Mouse (Mus musculus): ENCODE data around the gene Add1. TPM values are rescaled to one million over a fixed set of nuclear protein-coding genes. Genes with fewer than 3 reads are reported as not detected.
"Not testable (repeated sequence)": the region's sequence is repeated elsewhere in the genome, so short reads cannot be mapped to it uniquely, and the experiment has no call there.

Gene Add1
- total RNA-seq, 1 experiment from 2014 or later: 418 TPM

DNA sequence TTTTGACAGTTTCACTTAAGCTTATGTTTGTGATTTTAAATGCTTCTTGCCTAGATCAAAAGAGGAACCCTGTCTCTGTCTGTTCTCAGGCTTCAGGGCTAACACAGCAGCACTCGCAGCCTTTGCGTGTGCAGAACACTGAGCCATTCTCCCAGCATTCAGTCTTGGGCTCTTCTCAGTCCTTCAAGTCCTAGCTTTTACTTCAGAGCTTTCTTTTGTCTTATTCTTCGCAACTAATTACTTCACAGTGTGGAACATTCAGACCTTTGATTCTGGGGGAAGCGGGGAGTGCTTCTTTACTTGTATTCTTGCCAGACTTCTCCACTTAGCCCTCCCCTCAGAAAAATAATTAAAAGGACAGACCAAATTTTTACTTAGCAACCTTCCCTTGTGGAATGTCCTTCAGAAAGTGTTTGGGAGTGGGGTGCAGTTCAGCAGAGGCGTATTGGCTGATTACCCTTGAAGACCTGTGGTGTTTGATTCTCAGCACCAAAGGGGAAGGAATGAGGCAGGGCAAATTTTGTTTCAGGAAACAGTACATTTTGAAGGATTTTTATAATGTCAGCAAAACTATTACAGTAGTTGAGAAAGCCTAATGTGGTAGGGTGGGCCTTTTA is 18.0 kb downstream of the Add1 start:
- no peak for ATAC-seq (ENCODE audit: extremely low read depth, insufficient number of reproducible peaks, low FRiP score, poor library complexity, severe bottlenecking)

DNA sequence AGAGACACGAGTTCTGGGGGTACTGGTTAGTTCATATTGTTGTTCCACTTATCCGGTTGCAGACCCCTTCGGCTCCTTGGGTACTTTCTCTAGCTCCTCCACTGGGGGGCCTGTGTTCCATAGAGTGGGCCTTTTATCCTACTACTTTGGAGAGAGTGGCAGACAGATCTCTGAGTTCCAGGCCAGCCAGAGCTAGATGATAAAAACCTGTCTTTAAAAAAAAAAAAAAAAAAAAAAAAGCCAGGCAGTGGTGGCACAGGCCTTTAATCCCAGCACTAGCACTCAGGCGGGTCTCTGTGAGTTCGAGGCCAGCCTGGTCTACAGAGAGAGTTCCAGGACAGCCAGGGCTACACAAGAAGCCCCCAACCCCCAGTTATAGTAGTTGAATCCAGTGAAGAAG is 18.8 kb downstream of the Add1 start:
- not testable (repeated sequence) for ATAC-seq (ENCODE audit: extremely low read depth, insufficient number of reproducible peaks, low FRiP score, poor library complexity, severe bottlenecking)

DNA sequence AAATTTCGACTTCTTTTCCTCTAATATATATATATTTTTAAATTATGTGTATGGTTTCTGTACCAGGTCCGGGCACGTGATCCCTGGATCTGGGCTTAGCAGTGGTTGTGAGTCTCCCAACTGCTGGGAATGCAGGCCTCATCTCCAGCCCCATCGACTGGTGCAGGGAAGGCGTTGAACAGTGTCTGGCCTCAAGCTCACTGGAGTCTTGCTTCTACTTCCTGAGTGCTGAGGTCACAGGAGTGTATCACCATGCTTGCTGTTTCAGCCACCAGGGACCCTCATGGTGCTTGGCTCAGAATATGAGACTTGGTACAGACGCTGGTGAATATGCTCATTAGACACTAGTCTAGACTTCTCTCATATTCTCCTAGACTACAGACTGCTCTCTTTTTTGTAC is 19.2 kb downstream of the Add1 start:
- ATAC-seq (ENCODE audit: extremely low read depth, insufficient number of reproducible peaks, low FRiP score, poor library complexity, severe bottlenecking): no peak

DNA sequence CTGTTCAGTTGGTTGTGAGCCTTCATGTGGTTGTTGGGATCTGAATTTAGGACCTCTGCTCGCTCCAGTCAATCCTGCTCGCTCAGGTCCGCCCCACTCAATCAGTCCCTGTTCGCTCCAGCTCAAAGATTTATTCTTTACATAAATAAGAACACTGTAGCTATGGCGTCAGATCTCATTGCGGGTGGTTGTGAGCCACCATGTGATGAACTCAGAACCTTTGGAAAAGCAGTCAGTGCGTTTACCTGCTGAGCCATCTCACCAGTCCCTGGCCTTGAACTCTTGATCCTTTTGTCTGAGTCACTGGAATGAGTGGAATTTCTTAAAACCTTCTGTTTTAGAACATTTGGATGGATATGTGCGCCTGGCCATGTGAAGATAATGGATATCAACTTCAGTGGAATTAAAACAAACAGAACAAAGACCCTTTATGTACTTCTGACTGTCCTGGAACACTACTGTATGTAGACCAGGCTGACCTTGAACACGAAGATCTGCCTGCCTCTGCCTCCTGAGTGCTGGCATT is 19.8 kb downstream of the Add1 start:
- ATAC-seq (ENCODE audit: extremely low read depth, insufficient number of reproducible peaks, low FRiP score, poor library complexity, severe bottlenecking): no peak

DNA sequence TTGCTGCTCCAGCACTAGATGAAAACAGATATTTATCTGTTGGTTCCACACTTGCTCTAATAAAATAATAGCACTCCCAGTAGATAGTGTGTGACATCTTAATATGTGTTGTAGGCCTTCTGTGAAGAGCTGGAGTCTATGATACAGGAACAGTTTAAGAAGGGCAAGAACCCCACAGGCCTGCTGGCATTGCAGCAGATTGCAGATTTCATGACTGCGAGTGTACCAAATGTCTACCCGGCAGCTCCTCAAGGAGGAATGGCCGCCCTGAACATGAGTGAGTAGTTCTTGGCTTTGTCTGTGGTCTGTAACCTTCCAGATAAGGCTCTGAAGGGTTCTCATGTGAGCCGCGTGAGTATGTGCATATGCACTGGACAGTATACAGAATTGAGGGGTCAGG is 31.1 kb downstream of the Add1 start:
- no peak for ATAC-seq (ENCODE audit: extremely low read depth, insufficient number of reproducible peaks, low FRiP score, poor library complexity, severe bottlenecking)

DNA sequence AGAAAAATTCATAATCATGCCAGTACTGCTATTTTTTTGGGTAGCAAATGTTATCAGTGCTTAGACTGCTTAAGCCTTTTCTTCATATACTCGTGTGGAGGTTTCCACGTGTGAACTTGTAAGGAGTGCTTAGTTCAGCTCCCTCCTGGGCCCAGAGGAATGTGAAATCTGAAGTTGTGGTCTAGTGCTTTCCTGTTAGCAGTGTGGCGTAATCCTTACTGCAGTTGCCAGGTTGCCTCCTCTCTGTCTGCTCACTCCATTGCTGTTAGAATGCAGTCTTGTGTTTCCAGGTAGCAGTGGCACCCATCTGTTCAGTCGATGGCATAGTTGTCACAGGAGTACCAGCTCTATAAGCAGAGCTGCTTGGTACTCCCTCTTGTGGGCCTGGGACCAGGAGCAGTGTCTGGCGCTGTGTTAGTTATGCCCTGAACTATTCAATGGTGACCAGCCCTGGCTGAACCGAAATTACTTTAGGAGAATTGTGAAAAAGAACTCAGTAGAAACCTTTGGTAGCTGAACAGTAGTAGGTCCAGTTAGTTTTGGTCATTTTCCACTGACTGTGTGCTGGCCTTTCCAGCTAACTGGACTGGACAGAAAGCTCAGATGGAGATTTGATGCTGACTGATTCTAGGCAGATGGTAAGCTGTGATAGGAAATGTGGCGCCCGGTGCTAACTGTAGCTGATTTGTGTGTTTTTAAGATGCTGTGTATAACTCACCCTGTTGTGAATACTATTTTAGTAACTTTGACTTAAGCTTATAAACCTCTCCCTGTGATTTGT is 33.8 kb downstream of the Add1 start:
- 0 out of 2 replicates have a peak, but pooled peaks have one; percentile 13 for ATAC-seq (ENCODE audit: extremely low read depth, insufficient number of reproducible peaks, low FRiP score, poor library complexity, severe bottlenecking)

DNA sequence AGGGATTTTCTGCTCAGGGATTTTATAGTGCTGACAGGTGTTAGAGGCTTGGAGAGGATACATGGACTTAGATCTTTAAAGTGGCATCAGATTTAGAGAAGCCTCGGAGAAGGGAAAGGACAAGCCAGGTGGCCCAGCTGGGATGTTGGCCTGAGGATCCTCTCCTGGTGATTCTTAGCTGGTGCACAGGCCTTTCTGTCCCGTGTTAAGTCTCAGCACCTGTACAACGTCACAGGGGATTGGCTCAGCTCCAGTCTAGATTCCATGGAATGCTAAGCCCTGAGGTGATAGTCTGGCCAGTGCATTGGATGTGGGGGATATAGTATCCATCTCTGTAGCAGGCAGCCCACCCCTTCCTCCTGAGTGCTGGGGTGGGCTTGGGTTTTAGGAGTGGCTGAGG is 34.8 kb downstream of the Add1 start:
- ATAC-seq (ENCODE audit: extremely low read depth, insufficient number of reproducible peaks, low FRiP score, poor library complexity, severe bottlenecking): no peak

DNA sequence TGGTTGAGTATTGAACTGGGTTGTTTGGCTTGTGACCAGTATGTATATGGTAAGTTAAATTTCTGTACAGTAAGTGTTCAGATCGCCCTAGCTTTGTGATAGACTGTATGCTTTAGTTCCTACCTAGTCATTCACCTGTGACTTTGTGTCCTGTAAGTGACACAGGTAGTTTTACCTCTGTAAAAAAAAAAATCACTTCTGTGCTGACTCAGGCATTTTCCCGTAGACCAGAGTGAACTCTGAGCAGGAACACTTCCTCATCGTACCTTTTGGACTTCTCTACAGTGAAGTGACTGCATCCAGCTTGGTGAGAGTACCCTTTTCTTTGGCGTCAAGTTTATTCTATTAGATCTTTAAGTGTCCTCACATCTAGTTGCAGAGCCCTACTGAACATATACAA is 36.5 kb downstream of the Add1 start:
- no peak for ATAC-seq (ENCODE audit: extremely low read depth, insufficient number of reproducible peaks, low FRiP score, poor library complexity, severe bottlenecking)

DNA sequence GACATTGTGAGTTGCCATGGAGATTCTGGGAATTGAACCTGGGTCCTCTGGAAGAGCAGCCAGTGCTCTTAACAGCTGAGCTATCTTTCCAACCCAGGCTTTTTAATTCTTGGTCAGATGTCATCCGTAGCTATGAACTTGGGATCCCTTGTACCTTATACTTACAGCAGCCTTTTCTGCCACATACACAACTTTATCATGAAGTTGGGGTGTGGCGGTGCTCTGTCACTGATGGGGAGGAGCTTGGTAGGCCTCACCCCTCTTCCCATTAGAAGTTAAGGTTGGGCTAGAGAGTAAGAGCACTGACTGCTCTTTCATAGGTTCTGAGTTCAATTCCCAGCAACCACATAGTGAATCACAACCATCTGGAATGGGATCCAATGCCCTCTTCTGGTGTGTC is 59.5 kb downstream of the Add1 start:
- no peak for ATAC-seq (ENCODE audit: extremely low read depth, insufficient number of reproducible peaks, low FRiP score, poor library complexity, severe bottlenecking)

DNA sequence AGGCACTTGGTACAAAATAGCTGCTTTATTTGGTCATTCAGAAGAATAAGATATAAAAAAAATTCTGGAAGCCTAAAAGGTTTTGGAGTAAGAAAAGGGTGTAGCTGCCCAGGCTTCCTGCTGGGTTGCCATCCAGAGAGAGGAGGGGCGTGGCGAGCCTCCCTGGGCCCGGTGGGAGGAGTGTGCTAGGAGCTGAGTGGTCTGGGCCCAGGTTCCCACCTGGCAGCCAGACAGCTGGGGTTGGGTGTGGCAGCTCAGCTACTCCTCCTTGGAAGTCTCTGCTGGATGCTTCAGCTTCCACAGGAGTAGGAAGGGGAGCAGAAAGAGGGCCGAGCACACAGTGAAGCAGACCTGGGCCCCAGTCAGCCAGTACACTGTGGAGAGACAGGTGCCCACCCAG is 60.2 kb downstream of the Add1 start:
- no peak for ATAC-seq (ENCODE audit: extremely low read depth, insufficient number of reproducible peaks, low FRiP score, poor library complexity, severe bottlenecking)

DNA sequence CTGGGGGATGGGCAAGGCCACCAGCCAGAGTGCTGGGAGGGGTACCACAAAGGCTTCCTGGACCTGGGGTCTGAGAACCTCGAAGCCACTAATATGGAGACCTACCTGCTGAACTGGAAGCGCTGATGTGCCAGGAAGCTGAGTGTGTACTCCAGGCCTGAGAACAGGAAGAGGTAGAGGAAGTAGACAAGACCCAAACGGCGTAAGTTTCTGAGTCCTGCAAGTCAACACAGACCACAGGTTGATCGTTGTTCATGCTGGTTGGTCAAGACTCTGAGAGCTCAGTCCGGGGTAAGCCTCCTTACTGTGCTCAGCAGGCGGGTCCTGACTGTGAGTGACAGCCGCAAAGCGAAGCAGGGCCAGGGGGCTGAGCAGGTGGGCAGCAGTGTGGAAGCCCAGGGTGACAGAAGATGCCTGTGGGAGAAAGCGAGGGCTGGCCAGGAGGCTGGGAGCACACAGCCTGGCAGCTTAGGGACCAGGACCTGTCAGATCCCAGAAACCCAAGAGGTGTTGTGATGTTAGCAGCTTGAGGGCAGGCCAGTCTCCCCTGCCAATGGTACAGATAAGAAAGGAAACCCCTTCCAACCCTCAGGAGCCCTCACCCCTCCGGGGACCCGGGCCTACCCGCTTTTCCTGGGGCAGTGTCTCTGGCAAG is 61.4 kb downstream of the Add1 start:
- ATAC-seq (ENCODE audit: extremely low read depth, insufficient number of reproducible peaks, low FRiP score, poor library complexity, severe bottlenecking): peak; percentile 45

DNA sequence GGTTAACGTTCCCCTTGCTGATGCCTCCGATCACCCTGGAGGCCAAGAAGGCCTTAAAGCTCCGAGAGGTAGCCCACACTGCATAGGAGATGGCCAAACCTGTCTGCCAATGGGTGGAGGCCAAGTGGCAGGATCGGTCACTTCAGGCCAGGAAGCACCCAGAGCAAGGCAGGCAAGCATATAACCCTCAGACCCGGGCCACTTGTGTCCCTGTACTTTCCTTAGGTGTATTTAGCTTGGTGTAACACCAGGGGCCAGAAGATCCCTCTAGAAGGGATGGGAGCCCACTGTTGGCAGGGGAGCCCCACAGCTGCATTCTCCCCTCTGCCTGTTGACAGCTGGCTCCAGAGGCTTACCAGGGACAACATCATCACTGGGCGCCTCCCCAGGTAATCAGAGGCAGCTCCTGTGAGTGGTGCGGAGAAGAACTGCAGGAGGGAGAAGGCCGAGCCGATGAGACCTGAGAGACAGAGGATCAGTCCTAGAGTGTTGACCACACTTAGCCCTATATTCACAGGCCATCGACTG is 62.3 kb downstream of the Add1 start:
- no peak for ATAC-seq (ENCODE audit: extremely low read depth, insufficient number of reproducible peaks, low FRiP score, poor library complexity, severe bottlenecking)

DNA sequence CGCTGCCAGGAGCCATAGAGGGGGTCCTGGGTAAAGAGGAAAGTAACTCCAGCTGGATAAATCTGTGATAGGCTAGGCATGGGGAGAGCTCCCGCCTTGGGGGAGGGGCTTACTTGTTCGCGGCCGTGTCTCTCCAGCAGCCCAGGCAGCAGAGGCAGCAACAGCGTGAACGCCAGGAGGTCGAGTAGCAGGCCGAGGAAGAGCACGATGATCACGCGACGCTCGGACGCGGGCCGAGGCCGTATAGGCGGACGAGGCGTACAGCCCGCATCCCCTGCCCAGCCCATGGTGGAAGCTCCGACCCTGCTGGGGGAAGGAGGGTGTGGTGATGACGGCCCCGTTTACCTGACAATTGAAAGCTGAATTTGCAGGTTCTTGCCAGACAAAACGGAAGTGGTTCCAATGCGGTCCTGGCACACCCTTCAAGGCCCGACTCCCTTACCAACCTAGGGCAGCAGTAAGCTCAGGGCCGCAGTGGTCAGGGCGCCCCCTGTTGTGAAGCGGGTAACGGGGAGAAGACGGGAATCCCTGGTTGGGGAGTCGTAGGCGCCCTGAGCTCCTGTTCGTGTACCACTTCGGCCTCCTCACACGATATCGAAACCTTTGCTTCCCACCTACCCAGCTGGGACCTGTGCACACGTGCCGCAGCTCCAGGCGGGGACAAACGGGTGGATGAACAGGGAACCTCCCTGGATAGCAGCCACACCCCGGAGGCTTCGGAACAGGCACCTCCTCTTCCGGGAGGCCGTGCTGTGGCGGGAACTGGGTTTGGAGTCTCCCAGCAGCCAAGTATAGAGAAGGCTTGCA is 63.2 kb downstream of the Add1 start, which contains the start of gene Mfsd10:
Gene Mfsd10, minus strand, starts transcription at position 732 of the 807 bp plus-strand sequence.
- peak; percentile 45 for ATAC-seq (ENCODE audit: extremely low read depth, insufficient number of reproducible peaks, low FRiP score, poor library complexity, severe bottlenecking)

DNA sequence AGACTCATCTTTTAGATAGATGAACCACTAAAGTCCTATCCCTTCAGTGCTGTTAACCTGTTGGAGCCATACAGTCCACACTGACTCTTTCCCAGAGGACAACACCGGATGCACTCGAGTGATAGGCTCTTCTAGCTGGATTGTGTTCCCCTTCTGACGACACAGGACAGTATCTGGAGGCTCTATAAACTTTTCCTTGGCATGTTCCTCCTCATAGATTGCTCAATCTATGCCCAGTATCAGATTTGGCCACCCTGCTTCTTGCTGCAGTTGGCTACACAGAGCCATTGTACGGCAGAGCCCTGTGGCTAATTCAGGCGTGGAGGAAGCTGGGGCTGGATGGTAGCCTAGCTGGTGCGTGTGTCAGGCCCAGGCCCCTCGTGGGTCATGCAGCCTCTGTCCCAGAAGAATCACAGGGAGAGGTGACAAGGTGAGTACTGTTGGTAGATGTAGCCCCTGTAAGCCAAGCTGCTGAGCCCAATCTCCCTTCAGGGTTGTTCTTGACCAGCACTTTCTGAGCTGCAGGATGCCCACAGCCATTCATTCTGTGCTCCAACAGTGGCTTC is 64.2 kb downstream of the Add1 start:
- no peak for ATAC-seq (ENCODE audit: extremely low read depth, insufficient number of reproducible peaks, low FRiP score, poor library complexity, severe bottlenecking)

DNA sequence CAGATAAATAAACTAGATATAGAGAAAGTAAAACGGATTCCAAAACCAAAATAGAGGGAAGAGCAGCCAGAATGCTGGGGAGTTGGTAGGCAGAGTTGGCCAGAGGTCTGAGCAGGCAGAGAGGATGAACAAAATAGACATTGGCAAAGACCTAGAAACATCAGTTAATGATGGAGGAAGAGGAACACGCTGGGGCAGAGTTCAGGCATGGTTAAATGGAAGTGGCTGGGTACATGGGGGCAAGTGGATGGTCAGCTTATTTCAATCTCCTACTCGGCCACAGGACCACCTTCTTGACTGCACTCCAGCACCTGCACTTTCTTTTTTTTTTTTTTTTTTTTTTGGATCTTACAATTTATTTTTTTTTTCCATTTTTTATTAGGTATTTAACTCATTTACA is 68.5 kb downstream of the Add1 start:
- ATAC-seq (ENCODE audit: extremely low read depth, insufficient number of reproducible peaks, low FRiP score, poor library complexity, severe bottlenecking): no peak

DNA sequence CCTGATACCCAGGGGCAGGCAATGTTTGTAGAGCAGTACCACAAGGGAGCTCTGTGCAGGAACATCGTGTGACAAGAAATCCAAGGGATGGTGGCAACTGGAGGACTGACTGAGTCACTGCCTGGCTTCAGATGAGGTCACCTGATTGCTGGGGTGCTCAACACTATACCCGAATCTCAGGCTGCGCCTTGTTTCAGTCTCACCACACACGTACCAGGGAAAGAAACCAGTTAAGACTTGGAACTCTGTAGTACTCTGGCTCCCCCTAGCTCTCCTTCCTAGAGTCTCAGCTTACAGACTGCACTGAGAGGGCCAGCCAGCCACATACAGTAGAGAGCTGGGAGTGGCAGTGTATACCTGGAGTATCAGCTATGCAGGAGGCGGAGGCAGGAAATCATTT is 69.5 kb downstream of the Add1 start:
- ATAC-seq (ENCODE audit: extremely low read depth, insufficient number of reproducible peaks, low FRiP score, poor library complexity, severe bottlenecking): peak; percentile 65

DNA sequence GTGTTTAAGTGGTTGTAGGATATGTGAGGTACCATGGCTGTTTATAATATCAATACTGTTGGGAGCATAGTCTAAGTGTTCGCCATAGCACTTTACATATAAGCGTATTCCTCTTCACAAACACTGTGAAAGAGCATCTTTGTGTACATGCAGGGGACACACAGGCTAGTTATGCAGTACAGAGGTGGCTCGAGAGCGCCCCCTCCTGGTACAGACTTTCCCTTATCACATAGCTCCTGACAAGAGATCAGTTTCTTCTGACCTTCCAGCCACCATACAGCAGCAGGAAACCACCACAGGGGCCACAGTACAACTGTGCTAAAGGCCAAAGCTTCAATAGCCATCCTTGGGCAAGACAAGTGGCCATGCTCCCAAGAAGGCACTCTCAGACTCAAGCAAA is 74.1 kb downstream of the Add1 start:
- ATAC-seq (ENCODE audit: extremely low read depth, insufficient number of reproducible peaks, low FRiP score, poor library complexity, severe bottlenecking): peak; percentile 70

DNA sequence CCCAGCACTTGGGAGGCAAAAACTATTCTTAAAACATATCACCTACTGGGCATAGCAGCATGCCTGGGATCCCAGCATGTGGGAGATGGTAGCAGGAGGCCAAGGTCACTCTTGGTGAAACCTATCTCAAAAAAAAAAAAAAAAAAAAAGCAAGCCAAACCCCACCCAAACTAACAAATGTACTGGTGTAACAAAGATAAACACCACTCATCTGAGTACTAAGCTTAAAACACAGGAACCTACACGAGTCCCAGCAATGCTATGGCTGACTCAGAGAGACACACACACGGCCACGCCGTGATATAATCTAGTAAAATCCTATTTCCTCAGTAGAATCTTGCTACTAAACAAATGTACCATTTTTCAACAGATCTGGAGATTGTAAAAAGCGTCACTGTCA is 79.5 kb downstream of the Add1 start:
- ATAC-seq (ENCODE audit: extremely low read depth, insufficient number of reproducible peaks, low FRiP score, poor library complexity, severe bottlenecking): no peak

DNA sequence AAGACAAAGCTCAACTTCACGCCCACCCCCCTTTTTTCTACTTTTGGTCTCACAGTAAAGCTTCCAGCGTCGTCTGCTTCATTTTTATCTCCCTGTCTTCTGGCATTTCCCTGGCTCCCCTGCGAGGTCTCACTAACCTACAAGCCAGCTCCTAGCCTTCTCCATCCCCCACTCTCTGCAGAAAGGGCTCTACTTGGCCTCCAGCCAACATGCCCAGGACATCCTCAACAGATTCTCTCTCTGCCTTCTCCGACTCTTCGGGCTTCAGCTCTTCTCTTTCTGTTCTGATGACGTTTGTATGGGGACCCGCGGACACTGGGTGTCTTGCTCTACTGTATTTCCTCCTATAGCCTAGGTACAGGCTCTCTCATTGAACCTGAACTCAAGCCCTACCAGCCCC is 81.4 kb downstream of the Add1 start:
- no peak for ATAC-seq (ENCODE audit: extremely low read depth, insufficient number of reproducible peaks, low FRiP score, poor library complexity, severe bottlenecking)
